Mouse (Mus musculus) liver, embryonic 14.5 days (tissue): ENCODE results near the gene Ndufa3. TPM values are rescaled to one million over a fixed set of nuclear protein-coding genes. Genes with fewer than 3 reads are reported as not detected.

Source experiments
- ATAC-seq: fragments of 200-750 bp; cut with Nextera tagmentation; 2 replicates; pipeline ENCODE4 v1.8.0; 2017; ENCODE audit warnings: moderate number of reproducible peaks, mild to moderate bottlenecking, moderate library complexity; ENCODE audit not compliant: insufficient read depth
- DNase-seq, 3 experiments: peaks; one replicate each; pipeline ENCODE4 v3.0.0-alpha.2; 2012 to 2013; ENCODE audit warnings: low read depth in 3 of 3, low spot score in 3 of 3
- H3K27ac ChIP-seq: fragments of 300-500 bp; sonication (generic); 2 replicates; pipeline ENCODE4 v1.5.1; 2014; ENCODE audit warnings: moderate library complexity, mild to moderate bottlenecking, control low read depth, inconsistent platforms
- H3K27me3 ChIP-seq: fragments of 300-500 bp; sonication (generic); 2 replicates; pipeline ENCODE4 v1.6.1; 2014; ENCODE audit warnings: mild to moderate bottlenecking, low read length, moderate library complexity; ENCODE audit not compliant: control insufficient read depth, insufficient read depth
- H3K36me3 ChIP-seq: fragments of 300-500 bp; sonication (generic); replicated peaks from 2 replicates; pipeline ENCODE4 v1.6.1; 2014; ENCODE audit warnings: low read depth; ENCODE audit not compliant: control insufficient read depth, insufficient read depth
- H3K4me1 ChIP-seq, 2 experiments: fragments of 200-500 bp in 1 of 2; fragments of 300-500 bp in 1 of 2; sonication (generic) in 1 of 2; replicated peaks; 2 replicates each; pipeline ENCODE4 v1.6.1; 2012 to 2014; ENCODE audit warnings: antibody characterized with exemption in 1 of 2, inconsistent platforms in 1 of 2, low read length in 1 of 2; ENCODE audit not compliant: control insufficient read depth in 2 of 2, insufficient read depth in 2 of 2
- H3K4me2 ChIP-seq: fragments of 300-500 bp; sonication (generic); 2 replicates; pipeline ENCODE4 v1.6.1; 2014; ENCODE audit warnings: low read depth, mild to moderate bottlenecking, control low read depth, moderate library complexity
- H3K4me3 ChIP-seq, 2 experiments: fragments of 200-500 bp in 1 of 2; fragments of 300-500 bp in 1 of 2; sonication (generic) in 1 of 2; 2 replicates each; pipeline ENCODE4 v1.5.1; 2012 to 2014; ENCODE audit warnings: low read depth in 2 of 2, low read length in 2 of 2, mild to moderate bottlenecking in 2 of 2, control low read depth in 1 of 2, inconsistent platforms in 1 of 2, moderate library complexity in 1 of 2; ENCODE audit not compliant: insufficient read depth in 1 of 2
- H3K9ac ChIP-seq: fragments of 300-500 bp; sonication (generic); replicated peaks from 2 replicates; pipeline ENCODE4 v1.6.1; 2014; ENCODE audit warnings: mild to moderate bottlenecking, control low read depth, moderate library complexity
- H3K9me3 ChIP-seq: fragments of 300-500 bp; sonication (generic); 2 replicates; pipeline ENCODE4 v1.6.1; 2016; ENCODE audit warnings: low read length, mixed read lengths; ENCODE audit not compliant: control insufficient read depth
- CTCF ChIP-seq: IDR thresholded peaks from 2 replicates; pipeline ENCODE4 v1.5.1; 2016; ENCODE audit warnings: antibody characterized with exemption, low read depth, control low read depth
- EP300 ChIP-seq: IDR thresholded peaks from 2 replicates; pipeline ENCODE4 v1.6.1; 2016; ENCODE audit warnings: antibody characterized with exemption, low read depth
- WGBS: fragments of 180-500 bp; shearing (Covaris S2); extraction: QIAGEN DNeasy Blood & Tissue Kit; methylation state at CpG from one replicate; pipeline ENCODE4 v1.1.7; 2014; ENCODE audit not compliant: insufficient replicate concordance; 5-methylcytosine and 5-hydroxymethylcytosine counted together
- polyA plus RNA-seq, 2 experiments: library from polyadenylated mRNA; depleted of rRNA in 1 of 2; stranded (reverse) in 1 of 2; unstranded in 1 of 2; fragments of >200 nt; fragmentation: Nextera tagmentation in 1 of 2; extraction: Ambion mirVana in 1 of 2; gene quantifications; 2 replicates each; pipeline versions ENCODE4 v1.2.1 to v1.2.3; 2012 to 2014

The Ndufa3 gene
- polyA plus RNA-seq, 2 experiments = 106 to 354 TPM

GRCm38 (mm10) chr7:3629543-3630477, 12.6 kb downstream of the Ndufa3 start, which contains the start of the genes Tfpt and Prpf31:
Gene Tfpt, minus strand, starts transcription at chr7:3629929.
Gene Prpf31, plus strand, starts transcription at chr7:3629985.
- ATAC-seq (peak; percentile 90), DNase-seq (peak; percentile 93 to 97 (median 95))
- Histone ChIP-seq H3K4me3 (peak within 1 kb of the TSS; percentile 88 to 97), H3K4me1 (peaks cover 7 to 14% of the 10 kb centered on the region in 2 experiments; a peak in 2 of 4 replicates), H3K4me2 (peak within 1 kb of the TSS; percentile 95), H3K9ac (peak within 1 kb of the TSS; percentile 82), H3K36me3 (peaks cover 18% of the 10 kb centered on the region), H3K9me3 (no peaks in the 10 kb centered on the region), H3K27ac (peak within 1 kb of the TSS; percentile 80), H3K27me3 (no peaks in the 10 kb centered on the region)
- TF ChIP-seq EP300 = peak; percentile 39; the same call in 1 of the 2 replicates
- no peak for TF ChIP-seq CTCF
- WGBS = under 1% methylated on average over 47 of the region's 47 CpGs

DNA sequence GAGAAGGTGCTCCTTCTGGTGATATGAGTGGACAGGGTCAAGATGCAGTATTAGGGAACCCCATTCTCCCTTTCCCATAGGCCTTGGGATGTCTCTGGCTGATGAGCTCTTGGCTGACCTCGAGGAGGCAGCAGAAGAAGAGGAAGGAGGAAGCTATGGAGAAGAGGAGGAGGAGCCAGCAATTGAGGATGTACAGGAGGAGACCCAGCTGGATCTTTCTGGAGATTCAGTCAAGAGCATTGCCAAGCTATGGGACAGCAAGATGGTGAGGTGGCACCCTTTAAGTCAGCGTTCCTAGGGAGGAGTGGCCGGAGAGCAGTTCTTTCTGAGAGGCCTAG, 13.3 kb downstream of the Ndufa3 start:
- H3K9me3 ChIP-seq = no peaks in the 10 kb centered on the region
- peak overlapping the region; percentile 95 for H3K4me2 ChIP-seq
- TF ChIP-seq CTCF = no peak
- no peak for TF ChIP-seq EP300
- peak overlapping the region; percentile 80 for H3K9ac ChIP-seq
- no peaks in the 10 kb centered on the region for H3K27me3 ChIP-seq
- DNase-seq (no peak), ATAC-seq (peak; percentile 1; the same call in 1 of the 2 replicates)
- H3K4me3 ChIP-seq = peak overlapping the region; percentile 88 to 97
- 43% methylated on average over 3 of the region's 3 CpGs for WGBS
- no peak overlapping the region for H3K27ac ChIP-seq
- peaks cover 22% of the 10 kb centered on the region for H3K36me3 ChIP-seq
- peaks cover 7 to 14% of the 10 kb centered on the region in 2 experiments; a peak in 2 of 4 replicates for H3K4me1 ChIP-seq

DNA sequence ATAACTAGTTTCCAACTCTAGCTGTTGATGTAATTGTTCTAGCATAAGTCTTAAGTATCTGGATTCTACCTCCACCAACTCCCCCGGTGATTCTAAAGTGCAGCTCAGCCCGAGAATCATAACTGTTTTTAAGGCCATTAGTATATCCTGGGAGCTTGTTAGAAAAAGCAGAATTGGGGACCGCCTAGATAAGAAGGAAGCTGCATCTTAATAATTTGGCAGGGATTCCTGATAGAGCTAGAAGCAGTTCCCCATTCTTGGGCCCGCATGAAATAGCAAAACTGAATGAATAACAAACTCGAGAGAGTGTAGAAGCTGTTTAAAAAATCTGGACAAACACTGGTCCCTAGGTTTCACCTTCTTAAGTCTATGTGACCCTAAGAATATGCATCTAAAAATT, 26.2 kb downstream of the Ndufa3 start:
- Histone ChIP-seq H3K9ac (no peak overlapping the region), H3K4me3 (no peak overlapping the region), H3K4me1 (peaks cover 20 to 25% of the 10 kb centered on the region in 2 experiments), H3K36me3 (peaks cover 21% of the 10 kb centered on the region), H3K4me2 (peak overlapping the region; percentile 78), H3K27ac (no peak overlapping the region), H3K27me3 (no peaks in the 10 kb centered on the region), H3K9me3 (no peaks in the 10 kb centered on the region)
- DNase-seq = no peak
- TF ChIP-seq EP300 (no peak), CTCF (no peak)
- ATAC-seq = no peak
- WGBS = 36% methylated on average over 5 of the region's 5 CpGs

DNA sequence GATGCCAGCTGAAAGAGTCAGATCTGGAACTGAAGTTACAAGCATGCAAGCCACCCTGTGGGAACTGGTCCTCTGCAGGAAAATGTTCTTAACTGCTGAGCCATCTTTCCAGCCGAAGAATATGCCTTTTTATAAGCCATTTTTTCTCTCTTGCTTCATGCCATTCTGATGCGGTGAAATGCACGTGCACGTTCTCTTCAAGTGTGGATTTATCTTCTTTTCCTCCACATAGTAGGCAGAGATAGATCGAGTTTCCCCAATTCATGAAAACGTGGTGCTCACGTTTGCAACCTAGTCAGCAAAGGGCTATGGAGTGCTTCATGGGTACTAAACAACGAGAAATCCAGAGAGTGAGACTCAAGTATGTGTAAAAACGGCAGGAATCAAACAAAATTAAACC, 26.7 kb downstream of the Ndufa3 start:
- Histone ChIP-seq H3K27ac (peak overlapping the region; percentile 88), H3K36me3 (peaks cover 21% of the 10 kb centered on the region), H3K9ac (0 out of 2 replicates have a peak overlapping the region, but pooled peaks have one; percentile 28)

DNA sequence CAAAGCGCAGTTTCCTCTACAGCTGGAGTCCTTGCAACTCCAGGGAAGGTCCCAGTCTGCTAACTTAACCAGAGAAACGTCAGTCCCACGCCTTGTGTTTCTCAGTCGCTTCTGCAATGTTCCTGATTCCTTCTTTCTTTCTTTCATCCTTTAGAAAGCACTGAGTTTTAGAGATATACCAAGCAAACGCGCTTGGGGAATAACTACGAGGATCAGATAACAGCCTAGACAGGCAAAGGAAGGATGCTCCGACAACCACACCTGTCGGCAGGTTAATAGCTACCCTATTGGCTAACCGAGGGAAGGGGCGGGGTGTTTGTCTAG, 27.1 kb downstream of the Ndufa3 start:
- Histone ChIP-seq H3K4me2 (peak overlapping the region; percentile 78), H3K27me3 (no peaks in the 10 kb centered on the region), H3K9ac (0 out of 2 replicates have a peak overlapping the region, but pooled peaks have one; percentile 28), H3K27ac (peak overlapping the region; percentile 88), H3K36me3 (peaks cover 20% of the 10 kb centered on the region), H3K9me3 (no peaks in the 10 kb centered on the region), H3K4me1 (peaks cover 20 to 25% of the 10 kb centered on the region in 2 experiments), H3K4me3 (peak overlapping the region; percentile 57 to 89)
- WGBS = under 1% methylated on average over 11 of the region's 11 CpGs
- DNase-seq = no peak
- ATAC-seq = no peak
- no peak for TF ChIP-seq CTCF
- TF ChIP-seq EP300 = no peak

More for the DNA sequence above, 26.7 kb downstream of the Ndufa3 start:
- H3K9me3 ChIP-seq = no peaks in the 10 kb centered on the region
- H3K27me3 ChIP-seq = no peaks in the 10 kb centered on the region
- TF ChIP-seq EP300 (no peak), CTCF (no peak)
- peak overlapping the region; percentile 78 for H3K4me2 ChIP-seq
- ATAC-seq (no peak), DNase-seq (no peak)
- 15% methylated on average over 9 of the region's 9 CpGs for WGBS
- peaks cover 20 to 25% of the 10 kb centered on the region in 2 experiments for H3K4me1 ChIP-seq
- H3K4me3 ChIP-seq = peak overlapping the region; percentile 57 to 89; a peak in 3 of 4 replicates
